Mouse (Mus musculus): ENCODE results near the gene Nt5c3b.
A peak's percentile ranks its signal among the peaks of the same experiment; 100 is the strongest.

Nt5c3b gene

GRCm38 (mm10) chr11:100428612-100429199 lies 12.9 kb downstream of the Nt5c3b start:
- no peak for DNase-seq (ENCODE audit: low spot score in 2 of 2)

GRCm38 (mm10) chr11:100426820-100427219 lies 14.8 kb downstream of the Nt5c3b start:
- no peak for DNase-seq (ENCODE audit: low spot score in 2 of 2)

- DNase-seq (ENCODE audit: low spot score in 2 of 2) = peak; percentile 35 to 57
Observed at GRCm38 (mm10) chr11:100425851-100426250, 15.8 kb downstream of the Nt5c3b start.

GRCm38 (mm10) chr11:100423836-100424235 lies 17.8 kb downstream of the Nt5c3b start:
- no peak for DNase-seq (ENCODE audit: low spot score in 2 of 2)

GRCm38 (mm10) chr11:100421537-100421936 lies 20.1 kb downstream of the Nt5c3b start:
- DNase-seq (ENCODE audit: low spot score in 2 of 2) = no peak

- no peak for DNase-seq (ENCODE audit: low spot score in 2 of 2)
Observed at GRCm38 (mm10) chr11:100414914-100415822, 26.4 kb downstream of the Nt5c3b start, which contains the start of gene Fkbp10. Gene Fkbp10 (plus strand): TSS chr11:100415697.

- DNase-seq (ENCODE audit: low spot score in 2 of 2) = peak in 1 of 2 experiments; percentile 31
Observed at GRCm38 (mm10) chr11:100414021-100414913, 27.3 kb downstream of the Nt5c3b start, which contains the start of gene P3h4. Gene P3h4 (minus strand): TSS chr11:100414836.

GRCm38 (mm10) chr11:100413541-100413940 lies 28.1 kb downstream of the Nt5c3b start:
- no peak for DNase-seq (ENCODE audit: low spot score in 2 of 2)

- no peak for DNase-seq (ENCODE audit: low spot score in 2 of 2)
Observed at GRCm38 (mm10) chr11:100411736-100412135, 29.9 kb downstream of the Nt5c3b start.

- DNase-seq (ENCODE audit: low spot score in 2 of 2) = no peak
Observed at GRCm38 (mm10) chr11:100409686-100410085, 31.9 kb downstream of the Nt5c3b start.

- no peak for DNase-seq (ENCODE audit: low spot score in 2 of 2)
Observed at GRCm38 (mm10) chr11:100408835-100409462, 32.7 kb downstream of the Nt5c3b start.

GRCm38 (mm10) chr11:100408076-100408834 lies 33.4 kb downstream of the Nt5c3b start:
- peak in 1 of 2 experiments; percentile 41 for DNase-seq (ENCODE audit: low spot score in 2 of 2)

- DNase-seq (ENCODE audit: low spot score in 2 of 2) = no peak
Observed at GRCm38 (mm10) chr11:100406995-100407705, 34.5 kb downstream of the Nt5c3b start.

GRCm38 (mm10) chr11:100406273-100406672 lies 35.3 kb downstream of the Nt5c3b start:
- DNase-seq (ENCODE audit: low spot score in 2 of 2) = no peak

- DNase-seq (ENCODE audit: low spot score in 2 of 2) = no peak
Observed at GRCm38 (mm10) chr11:100404456-100405074, 37.0 kb downstream of the Nt5c3b start.

- DNase-seq (ENCODE audit: low spot score in 2 of 2) = no peak
Observed at GRCm38 (mm10) chr11:100403445-100404134, 38.0 kb downstream of the Nt5c3b start.

GRCm38 (mm10) chr11:100402682-100403081 lies 38.9 kb downstream of the Nt5c3b start:
- DNase-seq (ENCODE audit: low spot score in 2 of 2) = no peak

GRCm38 (mm10) chr11:100402240-100402639 lies 39.4 kb downstream of the Nt5c3b start:
- DNase-seq (ENCODE audit: low spot score in 2 of 2) = no peak

- no peak for DNase-seq (ENCODE audit: low spot score in 2 of 2)
Observed at GRCm38 (mm10) chr11:100400842-100401241, 40.8 kb downstream of the Nt5c3b start.

Measured in spleen, postnatal 14 days (tissue).